Mouse (Mus musculus) T-cell, adult 66 days (primary cell): Measurements from ENCODE around the gene Pi16. TPM values are rescaled to one million over a fixed set of nuclear protein-coding genes. Genes with fewer than 3 reads are reported as not detected.

Experiments
- total RNA-seq, 2 experiments: library from RNA; stranded (reverse); gene quantifications; 3 replicates in 1 of 2; 4 replicates in 1 of 2; pipeline ENCODE4 v1.2.4; 2023

Pi16 gene
- under 1 TPM; 0.17 to 0.30 TPM for total RNA-seq

GRCm38 (mm10) chr17:29317380-29317779, at the start of gene Pi16:
TSS of gene Pi16 (plus strand) at chr17:29317680.

GRCm38 (mm10) chr17:29268682-29269348, 48.7 kb upstream of the Pi16 start, which contains the start of gene BC004004:
TSS of gene BC004004 (plus strand) at chr17:29268788.

DNA sequence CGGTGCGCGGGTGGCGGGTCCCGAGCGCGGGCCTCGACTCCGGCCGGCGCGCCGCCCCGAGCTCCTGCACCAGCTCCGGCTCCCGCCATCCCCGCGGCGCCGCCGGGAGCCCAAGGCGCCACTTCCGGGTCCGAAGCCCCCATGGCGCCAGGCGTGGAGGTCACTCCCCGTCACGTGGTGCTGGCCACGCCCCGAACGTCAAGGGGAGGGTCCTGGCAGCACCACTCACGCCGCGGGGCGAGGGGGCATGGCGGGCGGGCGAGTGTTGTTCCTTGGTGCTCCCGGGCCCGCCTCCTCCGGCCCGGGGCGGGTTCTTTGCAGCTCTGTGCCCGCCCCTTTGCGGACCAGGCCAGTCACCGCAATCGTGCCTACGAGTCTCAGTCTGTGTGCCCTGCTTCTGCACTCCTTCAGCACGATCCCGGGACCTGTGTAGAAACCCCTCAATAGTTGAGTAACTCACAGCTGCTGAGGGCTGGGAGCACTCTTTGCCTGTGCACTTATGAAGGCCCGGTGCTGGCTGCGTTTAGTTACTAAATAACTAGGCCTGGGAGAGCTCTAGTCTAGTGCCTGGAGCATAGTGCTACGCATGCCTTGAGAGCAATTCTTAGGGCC, 30.3 kb downstream of the Pi16 start, which contains the start of gene Mtch1:
Gene Mtch1 (minus strand): TSS at position 290 of the 612 bp plus-strand sequence.

DNA sequence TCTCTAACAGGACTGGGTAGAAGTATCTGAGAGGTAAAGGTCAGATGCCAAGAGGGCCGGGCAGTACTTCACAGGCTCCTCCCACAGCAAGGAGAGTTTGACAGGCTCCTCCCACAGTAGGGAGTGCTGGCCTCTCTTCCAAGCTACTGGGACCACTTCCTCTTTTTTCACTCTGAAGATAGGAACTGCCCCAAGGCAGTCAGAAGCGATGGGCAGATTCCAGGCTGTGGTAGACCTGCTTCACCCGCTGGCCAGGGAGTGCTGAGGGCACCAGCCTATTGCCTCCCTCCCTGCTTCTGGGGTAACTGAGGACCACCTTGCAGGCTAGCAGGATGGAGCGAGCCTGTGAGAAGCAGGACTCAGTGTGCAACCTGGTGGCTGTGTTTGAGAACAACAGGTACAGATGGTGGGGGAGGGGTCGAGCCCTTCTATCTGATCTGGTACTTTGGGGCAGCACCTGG, 43.3 kb downstream of the Pi16 start, which contains the start of gene Fgd2:
Gene Fgd2 (plus strand): TSS at position 154 of the 461 bp plus-strand sequence.

Other genes starting within 250 kb of the Pi16 start
- gene Cdkn1a, start 226.7 kb upstream of the Pi16 start, total RNA-seq, result 1 to 10 TPM; 1.8 to 3.6 TPM
- under 1 TPM; 0.29 to 0.74 TPM for gene Rab44, start 203.5 kb upstream of the Pi16 start, total RNA-seq
- under 1 TPM; 0.39 to 0.44 TPM for gene Cpne5, start 79.5 kb upstream of the Pi16 start, total RNA-seq
- 10 to 100 TPM; 15.5 to 16.5 TPM for gene Ppil1, start 53.5 kb upstream of the Pi16 start, total RNA-seq
- 10 to 100 TPM; 43.4 to 49.2 TPM for gene BC004004, start 48.9 kb upstream of the Pi16 start, total RNA-seq
- gene Mtch1, start 30.3 kb downstream of the Pi16 start, total RNA-seq, result 10 to 100 TPM; 58.1 to 72.8 TPM
- 1 to 10 TPM; 2.8 to 7.5 TPM for gene Fgd2, start 43.2 kb downstream of the Pi16 start, total RNA-seq
- gene Pim1, start 173.1 kb downstream of the Pi16 start, total RNA-seq, result 100 to 1,000 TPM; 298 to 311 TPM
- not detected for gene Gm17657, start 232.0 kb downstream of the Pi16 start, total RNA-seq
- 10 to 100 TPM; 53.9 to 57.0 TPM for gene Tbc1d22b, start 232.1 kb downstream of the Pi16 start, total RNA-seq
- gene Tmem217, start 234.7 kb downstream of the Pi16 start, total RNA-seq, result not detected